Mouse (Mus musculus) frontal cortex, postnatal 25 days (tissue): ENCODE measurements around the gene Hpse.

Source experiments
- DNase-seq, 2 experiments: peaks; one replicate each; pipeline ENCODE4 v3.0.0; 2022; ENCODE audit warnings: low spot score in 2 of 2

Hpse gene

GRCm38 (mm10) chr5:100642316-100642715, 77.2 kb downstream of the Hpse start:
- no peak for DNase-seq

DNA sequence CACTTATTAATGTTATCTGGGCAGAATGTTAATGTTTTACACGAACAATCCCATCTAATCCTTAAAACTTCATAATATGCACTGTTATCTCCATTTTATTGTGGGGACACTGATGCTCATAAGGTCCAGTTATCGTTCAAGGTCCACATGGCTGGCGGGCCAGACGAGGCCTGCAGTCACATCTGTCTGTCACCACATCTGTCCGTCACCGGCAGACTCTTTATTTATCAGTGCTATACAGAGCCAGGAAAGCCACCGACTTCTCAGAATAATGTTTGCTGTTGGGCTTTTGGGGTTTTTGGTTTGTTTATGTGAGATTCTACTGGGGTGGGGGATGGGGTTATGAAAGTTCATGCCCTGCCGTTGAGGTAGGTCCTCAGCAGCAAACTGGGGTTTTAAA, 81.0 kb downstream of the Hpse start:
- DNase-seq: no peak

- DNase-seq: no peak
Observed at GRCm38 (mm10) chr5:100636794-100637544, 82.5 kb downstream of the Hpse start.

DNA sequence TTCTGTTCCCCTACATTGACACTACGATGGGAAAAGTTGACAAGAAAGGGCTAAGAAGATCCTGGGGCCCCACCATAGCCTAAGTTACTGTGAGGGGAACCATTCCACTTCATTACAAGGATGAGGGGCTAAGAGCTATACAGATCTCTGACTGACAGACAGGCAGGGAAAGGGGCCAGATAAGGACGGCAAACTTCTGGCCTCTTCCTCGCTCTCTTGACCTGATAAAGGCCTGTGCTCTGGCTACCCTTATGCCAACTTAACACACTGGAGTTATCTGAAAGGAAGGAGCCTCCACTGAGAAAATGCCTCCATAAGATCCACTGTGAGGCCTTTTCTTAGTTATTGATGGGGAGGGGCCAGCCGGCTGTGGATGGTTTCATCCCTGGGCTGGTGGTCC, 83.6 kb downstream of the Hpse start:
- no peak for DNase-seq

GRCm38 (mm10) chr5:100634885-100635478, 84.5 kb downstream of the Hpse start:
- DNase-seq: no peak

DNA sequence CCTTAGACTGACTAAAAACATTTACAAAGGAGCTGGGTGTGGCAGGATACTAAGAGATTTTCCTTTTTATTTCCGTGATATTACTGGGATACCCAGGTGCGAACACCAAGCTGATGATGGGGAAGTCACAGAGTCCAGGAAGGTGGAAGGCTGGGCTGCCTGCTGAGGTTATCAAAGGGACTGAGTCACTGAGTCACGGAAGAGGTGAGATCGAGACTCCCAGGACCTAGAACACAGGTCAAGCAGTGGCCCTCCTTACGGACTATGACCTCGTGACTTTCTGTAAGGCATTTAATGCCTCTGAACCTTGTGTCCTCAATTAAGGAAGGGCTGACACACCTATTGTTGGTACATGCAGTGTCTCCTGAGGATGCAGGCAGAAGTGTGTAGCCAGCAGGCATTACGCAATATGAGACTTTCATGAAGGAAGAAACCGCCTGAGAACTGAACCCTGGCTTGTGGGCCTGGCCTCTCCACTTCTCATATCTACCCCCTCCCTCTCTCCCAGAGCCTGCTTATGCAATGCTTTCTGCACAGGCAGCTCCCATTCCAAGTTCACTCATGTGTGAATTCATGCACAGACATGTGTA, 86.9 kb downstream of the Hpse start:
- no peak for DNase-seq
